Mouse (Mus musculus): Measurements from ENCODE around the gene Slc44a2.

DNA sequence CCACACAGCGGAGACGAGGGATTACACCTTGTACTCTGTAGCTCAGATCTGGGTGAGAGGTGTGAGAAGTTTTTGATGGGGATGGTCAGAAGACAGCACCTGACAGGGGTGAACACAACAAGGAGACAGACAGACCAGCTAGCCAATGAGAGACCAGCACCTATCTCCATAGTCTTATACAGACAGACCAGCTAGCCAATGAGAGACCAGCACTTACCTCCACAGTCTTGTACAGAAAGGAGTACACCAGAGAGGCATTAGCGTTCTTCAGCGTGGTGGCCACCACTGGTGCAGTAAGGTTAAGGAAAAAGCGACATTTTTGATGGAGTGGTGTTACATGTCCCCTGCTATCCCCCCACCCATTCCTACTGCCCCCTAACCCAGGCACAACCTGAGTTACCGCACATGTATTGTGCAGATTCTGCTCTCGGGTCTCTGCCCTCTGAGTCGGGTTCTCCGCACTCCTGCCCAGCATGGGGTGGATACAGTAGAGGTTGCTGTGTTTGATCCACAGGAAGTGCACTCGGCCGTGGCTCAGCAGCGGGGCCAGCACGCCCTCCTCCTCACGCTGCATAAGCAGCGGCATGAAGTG, 11.3 kb upstream of the Slc44a2 start:
- TF ChIP-seq CTCF (IDR thresholded peaks at IDR 0.05) (no peak), EP300 (IDR thresholded peaks at IDR 0.05) (no peak)

Measured in lung, postnatal 0 days (tissue).